Mouse (Mus musculus): ENCODE measurements around the gene Ccdc92.

The Ccdc92 gene

DNA sequence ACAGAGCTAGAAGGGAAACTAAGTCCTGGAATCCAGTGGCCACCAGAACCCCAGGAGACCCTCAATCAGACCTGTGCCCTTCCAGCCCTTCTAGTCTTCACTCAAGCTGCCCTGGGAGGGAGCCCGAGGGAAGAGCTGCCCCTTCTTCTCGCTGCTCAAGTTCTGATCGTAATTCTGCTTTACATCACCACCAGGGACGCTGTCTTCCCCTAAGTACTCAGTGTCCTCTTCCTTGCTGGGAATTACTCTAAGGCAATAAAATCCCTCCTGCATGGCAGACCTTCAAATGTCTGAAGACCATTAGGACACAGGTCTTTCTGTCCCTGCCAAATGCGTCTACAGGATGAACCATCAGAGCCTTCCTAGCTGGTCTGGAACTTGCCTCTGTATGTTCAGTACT lies 2.2 kb downstream of the Ccdc92 start:
- no peak for DNase-seq (ENCODE audit: low read depth, low spot score)

DNA sequence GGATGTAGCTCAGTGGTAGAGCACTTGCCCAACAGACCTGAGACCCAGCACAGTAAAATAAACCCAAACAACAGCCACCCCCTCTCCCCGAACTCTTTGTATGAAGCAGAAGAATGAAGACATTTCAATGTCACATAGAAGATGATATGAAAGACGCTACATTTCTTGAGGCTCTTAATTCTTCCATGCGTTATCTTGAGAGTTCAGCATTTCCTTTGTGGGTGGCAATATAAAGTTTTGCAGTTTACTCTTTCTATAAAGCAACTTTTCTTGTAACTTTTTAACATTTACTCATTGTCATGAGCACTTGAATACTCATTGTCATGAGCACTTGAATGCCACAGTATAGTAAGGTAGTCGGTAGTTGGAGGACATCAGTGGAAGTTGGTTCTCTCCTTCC lies 8.0 kb downstream of the Ccdc92 start:
- DNase-seq (ENCODE audit: low read depth, low spot score): no peak

DNA sequence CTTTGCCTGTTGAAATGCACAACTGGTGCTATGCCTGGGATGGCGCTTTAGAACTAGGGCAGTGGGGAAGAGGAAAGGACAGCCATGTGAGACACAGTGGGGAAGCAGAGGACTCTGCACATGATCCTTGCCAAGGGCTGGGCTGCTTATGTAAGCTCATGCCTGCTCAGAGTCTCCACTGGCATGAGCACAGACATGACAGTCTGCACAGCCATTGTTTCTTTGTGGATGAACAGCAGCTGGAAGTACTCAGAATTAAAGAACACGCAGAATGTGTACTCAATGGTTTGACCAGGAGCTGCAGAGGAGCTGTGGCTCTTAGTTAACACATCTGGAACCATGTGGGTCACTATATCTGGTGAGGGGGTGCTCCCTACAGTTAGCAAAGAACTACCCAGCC lies 9.1 kb downstream of the Ccdc92 start:
- no peak for DNase-seq (ENCODE audit: low read depth, low spot score)

DNA sequence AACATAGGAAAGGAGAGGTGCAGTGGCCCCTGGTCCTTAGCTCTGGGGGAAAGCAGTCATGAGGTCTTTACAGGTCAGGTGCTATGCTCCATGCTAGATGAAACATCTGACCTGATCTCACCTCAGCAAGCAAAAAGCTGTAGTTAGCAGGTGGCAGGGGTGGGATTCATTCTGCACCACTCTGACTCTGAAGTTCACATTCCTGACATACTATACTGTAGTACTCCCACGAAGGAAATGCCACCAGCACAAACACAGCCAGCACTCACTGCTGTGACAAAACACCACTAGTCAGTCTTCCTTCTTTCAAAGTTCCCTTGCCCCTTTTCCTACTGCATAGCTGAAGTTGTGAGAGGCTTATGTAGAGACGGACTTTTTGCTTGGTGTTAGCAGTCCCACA lies 9.9 kb downstream of the Ccdc92 start:
- DNase-seq (ENCODE audit: low read depth, low spot score): no peak

DNA sequence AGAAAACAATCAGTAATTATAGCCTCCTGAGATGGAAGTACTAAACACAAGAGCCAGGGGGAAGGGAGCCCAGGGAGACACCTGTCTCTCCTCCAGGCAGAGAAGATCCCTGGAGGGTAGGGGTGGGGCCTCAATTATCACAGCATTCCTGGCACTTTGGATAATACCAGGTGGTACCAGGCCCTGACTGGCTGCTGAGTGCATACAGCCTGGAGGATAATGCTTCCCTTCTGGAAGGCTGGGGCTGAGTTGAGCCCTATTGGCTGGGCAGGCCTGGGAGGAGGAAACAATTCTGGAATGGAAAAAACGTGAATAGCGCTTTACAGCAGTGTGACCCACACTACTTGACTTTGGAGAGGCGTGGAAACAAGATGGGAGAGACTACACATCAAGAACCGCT lies 10.7 kb downstream of the Ccdc92 start:
- no peak for DNase-seq (ENCODE audit: low read depth, low spot score)

DNA sequence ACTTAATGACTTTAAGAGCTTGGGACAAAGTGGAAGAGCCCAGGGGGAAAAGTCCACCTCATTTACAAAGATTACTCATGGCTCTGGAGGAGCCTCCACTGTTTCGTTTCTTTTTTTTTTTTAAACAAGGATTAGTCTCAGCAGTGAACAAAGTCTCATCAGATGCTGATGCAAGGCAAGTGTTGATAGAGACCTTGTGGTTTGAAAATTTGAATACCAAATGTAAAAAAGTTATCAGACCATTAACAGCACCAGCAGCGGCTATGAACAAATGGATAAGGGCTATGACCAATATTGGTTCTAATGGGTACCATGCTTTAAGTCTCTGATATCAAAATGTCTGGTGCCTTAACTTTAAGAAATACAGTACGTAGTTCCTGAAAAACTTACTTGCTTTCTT lies 13.2 kb downstream of the Ccdc92 start:
- DNase-seq (ENCODE audit: low read depth, low spot score): no peak

DNA sequence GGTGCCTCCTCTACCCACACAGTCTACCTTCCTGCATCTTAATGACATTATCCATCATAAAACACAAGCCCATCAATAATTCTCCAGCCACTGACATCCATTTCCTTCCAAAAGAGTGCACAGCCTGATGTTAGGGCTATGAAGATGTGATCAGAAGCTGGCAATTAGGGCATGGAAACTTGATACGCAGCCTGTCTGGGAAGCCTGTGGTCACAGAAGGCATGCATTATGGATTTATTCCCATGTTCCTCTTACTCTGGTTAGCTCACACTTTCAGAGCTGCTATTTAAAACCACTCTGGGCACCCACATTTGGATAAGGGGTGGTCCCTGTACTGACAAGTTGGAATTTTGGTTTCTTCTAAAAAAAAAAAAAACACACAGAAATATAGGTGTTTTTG lies 15.2 kb downstream of the Ccdc92 start:
- DNase-seq (ENCODE audit: low read depth, low spot score): no peak

DNA sequence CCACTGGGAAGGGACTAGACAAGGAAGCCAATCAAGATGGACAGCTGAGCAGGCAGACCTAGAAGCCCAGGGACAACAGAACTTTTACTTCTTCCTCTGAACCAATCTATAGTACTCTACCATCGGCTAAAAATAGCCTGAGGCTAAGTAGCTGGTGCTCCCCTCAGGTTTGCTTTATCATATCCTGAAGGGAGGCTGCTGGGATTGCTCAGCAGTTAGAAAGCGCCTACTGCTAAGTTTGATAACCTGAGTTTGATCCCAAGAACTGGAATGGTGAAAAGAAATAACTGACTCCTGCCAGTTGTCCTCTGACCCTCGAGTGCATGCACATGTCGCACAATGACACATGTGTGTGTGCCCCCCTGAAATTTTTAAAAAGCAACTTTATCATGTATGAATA lies 17.3 kb downstream of the Ccdc92 start:
- no peak for DNase-seq (ENCODE audit: low read depth, low spot score)

DNA sequence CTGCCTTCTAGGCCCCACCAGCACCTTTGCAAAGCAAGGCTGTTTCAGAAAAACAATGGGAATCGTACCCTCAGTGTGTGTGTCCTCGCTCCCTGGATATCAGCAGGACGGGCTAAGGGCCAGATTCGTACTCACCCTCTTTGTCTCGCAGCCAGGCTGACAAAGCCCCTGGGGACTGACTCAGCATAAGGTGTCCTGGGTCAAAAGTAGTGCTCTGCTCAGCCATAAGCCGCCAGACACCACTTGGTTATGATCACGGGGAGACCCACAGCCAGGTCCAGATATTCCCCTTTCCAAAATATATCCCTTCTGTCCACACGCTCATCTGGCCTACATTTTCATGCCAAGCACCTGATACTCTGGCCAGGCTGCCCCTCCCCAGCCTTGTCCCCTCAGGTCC lies 18.8 kb downstream of the Ccdc92 start:
- no peak for DNase-seq (ENCODE audit: low read depth, low spot score)

DNA sequence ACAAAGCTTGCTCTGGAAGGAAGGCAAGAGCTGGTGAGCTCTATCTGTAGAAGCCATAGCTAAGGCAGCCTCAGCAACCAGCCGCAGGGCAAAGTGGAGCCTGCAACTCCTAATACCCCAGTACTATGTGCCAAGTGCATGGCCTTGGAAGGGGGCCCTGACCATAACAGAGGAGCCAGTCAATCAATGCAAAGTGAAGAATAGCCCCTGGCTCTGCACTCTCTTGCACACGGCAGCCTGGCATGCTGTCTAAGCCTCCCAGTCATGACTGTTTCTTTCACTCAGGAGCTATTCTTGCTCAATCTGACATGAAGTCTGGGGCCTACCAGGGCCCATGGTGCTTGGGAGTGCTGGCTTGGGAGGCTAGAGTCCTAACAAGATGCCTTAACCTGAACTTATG lies 21.6 kb downstream of the Ccdc92 start:
- DNase-seq (ENCODE audit: low read depth, low spot score): no peak

DNA sequence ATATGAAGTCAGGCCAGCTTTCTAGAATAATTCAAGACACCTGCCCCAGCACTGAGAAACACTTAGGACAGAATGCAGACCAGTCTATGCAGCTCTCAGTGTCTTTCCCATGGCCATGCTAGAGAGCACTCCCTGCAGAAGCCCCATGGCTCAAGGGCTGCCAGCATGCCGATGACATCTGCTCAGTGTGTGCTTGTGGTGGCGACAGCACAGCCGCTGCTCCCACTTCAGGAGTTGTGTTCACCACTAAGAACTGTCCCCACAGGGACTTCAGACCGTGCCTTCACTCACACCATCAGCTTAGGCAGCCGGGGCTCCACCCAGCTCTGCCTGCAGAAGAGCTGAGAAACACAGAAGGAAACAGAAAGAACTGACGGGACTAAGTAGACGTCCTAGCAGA lies 22.0 kb downstream of the Ccdc92 start:
- DNase-seq (ENCODE audit: low read depth, low spot score): no peak

DNA sequence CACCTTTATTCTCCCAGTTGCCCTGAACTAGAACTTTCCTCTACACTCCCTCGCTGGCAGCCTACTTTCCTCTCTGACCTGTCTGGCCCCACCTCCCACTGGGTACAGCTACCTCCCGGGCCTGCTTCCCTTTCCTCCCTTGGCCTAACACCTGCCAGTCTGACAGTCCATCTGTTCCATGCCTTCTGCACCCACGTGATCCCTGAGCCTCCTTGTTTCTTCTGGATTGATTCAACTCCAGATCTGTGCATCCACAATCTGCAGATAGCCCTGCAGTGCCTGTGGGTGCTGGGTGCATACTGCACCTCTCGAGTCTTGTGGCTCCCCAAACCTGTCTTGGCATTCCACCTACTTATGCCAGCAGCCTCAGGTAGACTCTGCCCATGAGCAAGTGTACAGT lies 25.6 kb downstream of the Ccdc92 start:
- no peak for DNase-seq (ENCODE audit: low read depth, low spot score)

DNA sequence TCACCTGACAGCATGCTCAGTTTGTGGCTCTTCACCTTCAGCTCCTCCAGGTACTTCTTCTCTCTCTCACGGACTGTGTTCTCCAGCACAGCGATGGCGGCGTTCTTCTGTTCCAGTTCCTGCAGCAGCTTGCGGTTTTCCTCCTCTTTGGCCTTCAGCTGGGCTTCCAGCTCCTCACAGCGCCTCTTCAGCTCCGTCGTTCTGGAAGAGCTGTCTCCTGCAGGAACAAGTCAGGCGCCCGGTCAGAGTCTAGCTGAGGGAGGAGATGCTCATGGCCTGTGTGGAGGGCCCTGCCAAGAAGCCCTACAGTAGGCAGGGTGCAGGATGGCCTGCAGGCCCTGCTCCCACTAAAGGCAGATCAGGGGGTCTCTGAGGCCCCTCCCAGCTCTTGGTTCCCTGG lies 26.1 kb downstream of the Ccdc92 start:
- no peak for DNase-seq (ENCODE audit: low read depth, low spot score)

DNA sequence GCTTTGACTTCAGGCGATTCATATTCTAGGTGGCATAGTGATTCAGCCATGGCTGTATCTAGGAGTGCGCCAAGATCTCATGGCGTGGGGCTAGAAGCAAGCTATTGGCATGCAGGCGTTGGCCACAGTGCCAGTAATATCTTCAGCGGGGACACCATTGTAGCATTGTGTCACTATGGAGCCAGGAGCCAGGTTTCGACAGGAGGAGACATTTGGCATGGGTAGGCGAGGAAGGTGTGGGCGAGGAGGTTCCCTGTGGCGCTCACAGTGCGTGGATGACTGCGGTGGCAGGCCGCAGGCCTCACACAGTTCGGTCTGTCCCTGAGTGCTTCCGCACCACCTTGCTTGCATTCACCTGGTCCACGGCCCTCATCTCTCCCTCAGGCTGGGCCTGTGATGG lies 27.0 kb downstream of the Ccdc92 start:
- no peak for DNase-seq (ENCODE audit: low read depth, low spot score)

DNA sequence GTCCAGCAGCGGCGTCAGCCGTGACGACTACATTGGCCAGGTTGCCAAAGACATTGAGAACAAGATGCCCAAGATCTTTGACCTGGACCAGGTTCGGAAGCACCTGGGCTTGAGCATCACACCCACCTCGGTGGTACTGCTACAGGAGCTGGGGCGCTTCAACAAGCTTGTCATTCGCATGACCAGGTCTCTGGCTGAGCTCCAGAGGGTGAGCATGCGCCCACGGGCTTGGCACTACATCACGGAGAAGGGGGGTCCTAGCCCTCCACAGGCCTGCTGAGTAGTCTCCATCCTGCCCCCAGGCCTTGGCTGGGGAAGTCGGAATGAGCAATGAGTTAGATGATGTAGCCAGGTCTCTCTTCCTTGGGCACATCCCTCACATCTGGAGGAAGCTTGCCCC lies 31.9 kb downstream of the Ccdc92 start:
- no peak for DNase-seq (ENCODE audit: low read depth, low spot score)

DNA sequence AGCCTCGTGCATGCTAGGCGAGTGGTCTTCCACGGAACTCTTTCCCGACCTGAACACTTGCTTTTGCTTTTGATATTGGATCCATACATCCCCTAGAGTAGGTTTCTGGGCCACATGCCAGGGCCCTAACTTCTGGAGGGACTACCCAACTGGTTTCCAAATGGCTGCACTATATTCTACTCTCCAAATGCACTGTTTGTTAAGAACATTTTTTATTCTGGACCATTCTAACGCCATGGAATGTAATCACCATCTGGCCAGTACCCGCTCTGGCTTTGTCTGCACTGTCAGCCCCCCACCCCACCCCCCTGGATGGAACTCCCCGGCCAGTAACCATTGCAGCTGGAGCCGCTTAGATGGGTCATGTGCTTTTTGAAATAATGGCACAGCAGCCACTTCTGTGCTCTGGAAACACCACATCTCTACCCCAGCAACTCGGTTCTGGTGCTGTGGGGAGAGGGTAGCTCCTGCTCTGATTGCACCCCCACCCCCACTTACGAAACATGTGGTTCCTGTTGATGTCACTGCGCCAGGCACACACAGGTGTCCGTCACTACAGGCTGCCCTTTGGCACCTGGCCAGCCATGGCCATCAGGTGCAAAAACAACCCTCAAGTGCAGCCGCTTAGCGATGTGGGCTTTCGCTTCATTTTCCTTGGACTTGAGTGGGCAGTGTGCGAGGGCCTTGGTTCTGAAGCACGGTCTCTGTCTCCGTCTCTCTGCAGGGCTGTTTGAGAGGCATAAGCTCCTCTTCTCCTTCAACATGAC lies 39.9 kb downstream of the Ccdc92 start:
- DNase-seq (ENCODE audit: low read depth, low spot score): no peak

DNA sequence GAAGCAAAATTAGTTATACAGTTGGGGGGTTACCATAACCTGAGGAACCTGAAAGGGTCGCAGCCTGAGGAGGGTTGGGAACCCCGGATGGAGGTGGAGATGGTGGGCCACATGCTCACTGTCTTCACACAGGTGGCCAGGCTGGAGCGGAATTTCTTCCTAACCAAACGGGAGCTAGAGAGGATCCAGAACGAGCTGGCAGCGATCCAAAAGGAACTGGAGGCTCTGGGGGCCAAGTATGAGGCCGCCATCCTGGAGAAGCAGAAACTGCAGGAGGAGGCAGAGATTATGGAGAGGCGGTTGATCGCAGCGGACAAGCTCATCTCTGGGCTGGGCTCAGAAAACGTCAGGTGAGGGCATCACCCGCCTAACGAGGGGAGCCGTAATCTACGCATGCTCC lies 45.2 kb downstream of the Ccdc92 start:
- no peak for DNase-seq (ENCODE audit: low read depth, low spot score)

DNA sequence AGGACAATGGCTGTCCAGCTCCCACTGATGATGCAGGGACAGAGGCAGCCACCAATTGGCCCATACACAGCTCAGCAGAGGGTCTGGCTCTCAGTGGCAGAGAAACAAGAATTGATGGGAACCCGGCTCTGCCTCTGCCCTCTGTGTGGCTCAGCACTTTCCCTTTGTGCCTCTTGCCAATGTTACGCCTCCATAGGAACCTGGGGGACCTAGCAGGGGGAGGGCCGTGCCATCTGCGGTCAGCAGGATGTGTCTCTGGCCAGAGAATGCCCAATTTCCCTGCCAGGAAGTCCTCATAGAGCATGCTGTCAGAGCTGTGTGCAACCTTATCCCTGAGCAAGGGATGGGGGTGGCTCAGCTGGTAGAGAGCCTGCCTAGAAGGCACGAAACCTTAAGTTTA lies 47.4 kb downstream of the Ccdc92 start:
- no peak for DNase-seq (ENCODE audit: low read depth, low spot score)

DNA sequence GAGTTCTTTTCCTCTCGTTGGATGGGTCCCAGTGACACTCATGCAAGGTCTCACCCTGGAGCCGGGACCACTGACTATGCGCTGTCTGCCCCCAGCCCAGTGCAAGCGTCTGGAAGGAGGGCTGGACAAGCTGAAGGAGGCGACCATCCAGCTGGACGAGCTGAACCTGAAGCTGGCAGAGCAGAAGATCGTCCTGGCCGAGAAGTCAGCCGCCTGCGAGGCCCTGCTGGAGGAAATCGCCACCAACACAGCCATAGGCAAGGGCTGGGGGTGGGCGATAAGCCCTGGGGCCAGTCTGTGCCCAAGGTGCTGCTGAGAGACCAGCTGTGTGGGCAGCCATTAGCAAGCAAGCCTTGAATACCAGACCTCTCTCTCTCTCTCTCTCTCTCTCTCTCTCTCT lies 49.8 kb downstream of the Ccdc92 start:
- no peak for DNase-seq (ENCODE audit: low read depth, low spot score)

DNA sequence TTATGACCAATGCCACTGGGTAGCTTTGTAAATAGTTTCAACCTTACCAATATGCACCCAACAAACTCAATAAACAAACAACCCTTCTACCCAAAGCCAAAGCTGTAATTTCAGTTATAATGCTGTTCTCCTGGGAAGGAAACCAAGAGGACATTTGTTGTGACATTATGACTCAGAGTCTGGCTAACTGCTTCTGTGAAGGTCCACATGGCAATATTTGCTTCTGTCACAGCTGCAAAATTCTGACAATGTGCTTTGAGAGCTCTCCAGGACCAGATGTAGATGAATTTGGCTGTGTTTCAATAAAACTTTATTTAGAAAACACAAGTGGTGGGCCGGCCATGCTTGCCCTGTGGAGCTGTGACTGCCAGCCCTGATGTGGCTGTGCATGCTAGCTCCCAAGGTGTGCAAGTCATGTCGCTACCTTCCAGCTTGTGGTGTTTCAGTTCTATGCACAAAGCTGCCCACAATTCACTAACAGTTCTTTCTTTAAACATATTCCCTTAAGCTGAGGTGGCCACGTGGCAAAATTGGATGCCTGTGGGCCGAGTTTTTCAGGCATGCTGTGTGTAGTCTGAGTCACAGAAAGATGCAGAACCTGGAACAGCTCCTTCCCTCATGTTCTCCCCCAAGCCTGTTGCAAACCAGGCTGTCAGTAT lies 52.4 kb downstream of the Ccdc92 start:
- no peak for DNase-seq (ENCODE audit: low read depth, low spot score)

DNA sequence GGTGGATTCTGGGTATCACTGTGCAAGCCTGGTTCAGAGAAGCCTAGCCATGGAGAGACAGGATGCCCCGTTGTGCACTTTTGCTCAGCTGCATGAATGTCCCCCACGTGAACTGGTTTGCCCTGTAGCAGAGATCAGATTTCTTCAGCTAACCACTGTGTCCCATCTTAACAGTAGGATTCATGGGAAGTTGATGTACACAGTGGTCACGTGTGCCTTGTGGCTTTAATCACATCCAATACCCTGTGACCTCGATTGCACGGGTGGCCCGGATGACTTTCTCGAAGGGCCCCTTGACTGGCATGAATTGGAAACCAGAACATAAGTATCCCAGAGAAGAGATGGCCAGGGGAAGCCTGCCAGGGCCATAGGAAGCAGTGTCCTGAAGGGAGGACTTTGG lies 70.1 kb downstream of the Ccdc92 start:
- no peak for DNase-seq (ENCODE audit: low read depth, low spot score)

DNA sequence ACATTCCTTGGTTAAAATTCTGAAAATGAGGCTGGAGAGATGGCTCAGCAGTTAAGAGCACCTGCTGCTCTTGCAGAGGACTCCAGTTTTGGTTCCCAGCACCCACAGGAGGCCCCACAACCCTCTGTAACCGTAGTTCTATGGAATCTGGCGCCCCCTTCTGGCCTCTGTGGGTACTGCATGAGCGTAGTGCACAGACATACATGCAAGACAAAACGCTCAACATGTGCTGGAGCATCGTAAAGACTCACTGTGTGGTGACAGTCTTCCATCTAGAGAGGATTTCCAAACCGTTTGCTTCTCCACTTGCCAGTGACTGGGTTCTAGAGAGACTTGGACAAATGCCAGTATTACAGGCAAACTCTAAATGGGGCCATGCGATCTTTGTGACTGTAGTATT lies 76.6 kb downstream of the Ccdc92 start:
- DNase-seq (ENCODE audit: low read depth, low spot score): no peak
